Mouse (Mus musculus) heart, postnatal 0 days (tissue): ENCODE data around the gene Gli2.

Experiments used
- CTCF ChIP-seq: IDR thresholded peaks from 2 replicates; pipeline ENCODE4 v1.5.1; 2016; ENCODE audit warnings: antibody characterized with exemption, control low read depth, low read depth
- EP300 ChIP-seq: IDR thresholded peaks from 2 replicates; pipeline ENCODE4 v1.6.1; 2016; ENCODE audit warnings: antibody characterized with exemption, low read depth

DNA sequence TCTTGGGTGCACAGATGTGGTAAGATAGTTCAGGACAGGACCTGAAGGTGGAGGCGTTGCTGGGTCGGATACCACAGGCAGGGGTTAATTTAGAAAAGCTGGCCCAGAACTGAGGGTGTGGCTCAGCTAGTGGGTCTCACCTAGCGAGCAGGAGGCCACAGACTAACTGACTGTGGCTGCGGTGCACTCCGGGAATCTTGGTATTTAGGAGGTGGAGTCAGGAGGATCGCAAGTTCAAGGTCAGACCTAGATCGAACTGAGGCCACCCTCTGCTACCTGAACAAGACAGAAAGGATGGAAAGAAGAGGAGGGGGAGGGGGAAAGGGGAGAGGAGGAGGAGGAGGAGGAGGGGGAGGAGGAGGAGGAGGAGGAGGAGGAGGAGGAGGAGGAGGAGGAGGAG is 22.1 kb upstream of the Gli2 start:
- no peak for TF ChIP-seq EP300
- no peak for TF ChIP-seq CTCF
